Mouse (Mus musculus) liver, adult 2 months (tissue): ENCODE measurements around the gene Fer1l4.

Source experiments
- CTCF ChIP-seq: fragments of 200-500 bp; IDR thresholded peaks from 2 replicates; pipeline ENCODE4 v1.5.1; 2011; ENCODE audit warnings: low read depth, low read length, control low read depth
- POLR2A ChIP-seq: fragments of 200-500 bp; IDR thresholded peaks from 2 replicates; pipeline ENCODE4 v1.6.1; 2011; ENCODE audit warnings: low read length, control low read depth; ENCODE audit not compliant: insufficient read depth; ENCODE audit errors: extremely low read depth

DNA sequence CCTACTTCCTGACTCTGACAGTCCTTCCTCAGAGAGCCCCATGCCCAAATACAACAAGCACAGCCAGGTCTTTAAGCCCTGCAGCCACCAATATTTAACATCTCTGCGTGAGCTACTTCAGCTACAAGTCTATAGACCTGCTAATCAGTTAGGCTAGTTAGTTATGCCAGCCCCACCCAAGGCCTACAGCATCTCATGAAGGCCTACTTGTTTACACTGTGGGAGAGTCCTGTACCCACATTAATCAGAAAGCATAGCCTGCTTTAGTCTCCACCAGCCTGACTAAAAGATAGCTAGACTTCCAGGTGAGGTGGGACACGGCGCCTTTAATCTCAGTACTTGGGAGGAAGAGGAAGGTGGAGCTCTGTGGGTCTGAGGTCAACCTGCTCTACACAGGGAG, 13.4 kb downstream of the Fer1l4 start:
- no peak for TF ChIP-seq CTCF
- no peak for TF ChIP-seq POLR2A
